Mouse (Mus musculus): Measurements from ENCODE around the gene Fndc3a. TPM values are rescaled to one million over a fixed set of nuclear protein-coding genes. Genes with fewer than 3 reads are reported as not detected.

Fndc3a gene
- polyA plus RNA-seq, 1 experiment from 2014 or later = 43.4 TPM

GRCm38 (mm10) chr14:72738217-72738616, 28.4 kb upstream of the Fndc3a start:
- DNase-seq (ENCODE audit: low spot score) = no peak
- Histone ChIP-seq H3K27me3 (ENCODE audit: control insufficient read depth, insufficient read depth, low read length) (no peaks in the 10 kb centered on the region), H3K27ac (ENCODE audit: low read depth, low read length) (no peak overlapping the region), H3K36me3 (ENCODE audit: control insufficient read depth, insufficient read depth, low read length) (no peaks in the 10 kb centered on the region), H3K9me3 (ENCODE audit: control insufficient read depth, low read length) (no peaks in the 10 kb centered on the region), H3K4me2 (ENCODE audit: low read depth, low read length, severe bottlenecking) (no peak overlapping the region), H3K4me1 (replicated peaks; ENCODE audit: control insufficient read depth, insufficient read depth, low read length) (no peaks in the 10 kb centered on the region), H3K9ac (ENCODE audit: low read length) (no peak overlapping the region), H3K4me3 (ENCODE audit: low read depth, low read length) (no peak overlapping the region)
- ATAC-seq (replicated peaks; ENCODE audit: low FRiP score) = no peak
- WGBS = 89% methylated on average over 4 of the region's 4 CpGs

GRCm38 (mm10) chr14:72725865-72726264, 16.1 kb upstream of the Fndc3a start:
- no peak overlapping the region for H3K27ac ChIP-seq (ENCODE audit: low read depth, low read length)
- no peaks in the 10 kb centered on the region for H3K9me3 ChIP-seq (ENCODE audit: control insufficient read depth, low read length)
- H3K9ac ChIP-seq (ENCODE audit: low read length) = no peak overlapping the region
- H3K4me1 ChIP-seq (replicated peaks; ENCODE audit: control insufficient read depth, insufficient read depth, low read length) = no peaks in the 10 kb centered on the region
- ATAC-seq (replicated peaks; ENCODE audit: low FRiP score) = no peak
- H3K4me2 ChIP-seq (ENCODE audit: low read depth, low read length, severe bottlenecking) = no peak overlapping the region
- no peaks in the 10 kb centered on the region for H3K36me3 ChIP-seq (ENCODE audit: control insufficient read depth, insufficient read depth, low read length)
- H3K4me3 ChIP-seq (ENCODE audit: low read depth, low read length) = no peak overlapping the region
- 58% methylated on average over 3 of the region's 3 CpGs for WGBS
- no peak for DNase-seq (ENCODE audit: low spot score)
- H3K27me3 ChIP-seq (ENCODE audit: control insufficient read depth, insufficient read depth, low read length) = no peaks in the 10 kb centered on the region

GRCm38 (mm10) chr14:72722274-72723053, 12.7 kb upstream of the Fndc3a start:
- Histone ChIP-seq H3K27ac (ENCODE audit: low read depth, low read length) (no peak overlapping the region), H3K9me3 (ENCODE audit: control insufficient read depth, low read length) (no peaks in the 10 kb centered on the region)
- WGBS = 82% methylated on average over 3 of the region's 3 CpGs

GRCm38 (mm10) chr14:72716175-72716574, 6.4 kb upstream of the Fndc3a start:
- Histone ChIP-seq H3K9ac (ENCODE audit: low read length) (no peak overlapping the region), H3K4me2 (ENCODE audit: low read depth, low read length, severe bottlenecking) (no peak overlapping the region), H3K4me1 (replicated peaks; ENCODE audit: control insufficient read depth, insufficient read depth, low read length) (no peaks in the 10 kb centered on the region), H3K4me3 (ENCODE audit: low read depth, low read length) (no peak overlapping the region), H3K27me3 (ENCODE audit: control insufficient read depth, insufficient read depth, low read length) (peaks cover 2% of the 10 kb centered on the region; the same call in 1 of the 2 replicates), H3K9me3 (ENCODE audit: control insufficient read depth, low read length) (no peaks in the 10 kb centered on the region), H3K27ac (ENCODE audit: low read depth, low read length) (no peak overlapping the region), H3K36me3 (ENCODE audit: control insufficient read depth, insufficient read depth, low read length) (no peaks in the 10 kb centered on the region)
- no peak for DNase-seq (ENCODE audit: low spot score)
- ATAC-seq (replicated peaks; ENCODE audit: low FRiP score) = no peak
- WGBS = 93% methylated on average over 4 of the region's 4 CpGs

More at GRCm38 (mm10) chr14:72722274-72723053, 12.7 kb upstream of the Fndc3a start:
- no peak overlapping the region for H3K4me2 ChIP-seq (ENCODE audit: low read depth, low read length, severe bottlenecking)
- no peaks in the 10 kb centered on the region for H3K36me3 ChIP-seq (ENCODE audit: control insufficient read depth, insufficient read depth, low read length)
- DNase-seq (ENCODE audit: low spot score) (no peak), ATAC-seq (replicated peaks; ENCODE audit: low FRiP score) (no peak)
- H3K27me3 ChIP-seq (ENCODE audit: control insufficient read depth, insufficient read depth, low read length) = no peaks in the 10 kb centered on the region
- H3K9ac ChIP-seq (ENCODE audit: low read length) = no peak overlapping the region
- H3K4me1 ChIP-seq (replicated peaks; ENCODE audit: control insufficient read depth, insufficient read depth, low read length) = no peaks in the 10 kb centered on the region
- no peak overlapping the region for H3K4me3 ChIP-seq (ENCODE audit: low read depth, low read length)

DNA sequence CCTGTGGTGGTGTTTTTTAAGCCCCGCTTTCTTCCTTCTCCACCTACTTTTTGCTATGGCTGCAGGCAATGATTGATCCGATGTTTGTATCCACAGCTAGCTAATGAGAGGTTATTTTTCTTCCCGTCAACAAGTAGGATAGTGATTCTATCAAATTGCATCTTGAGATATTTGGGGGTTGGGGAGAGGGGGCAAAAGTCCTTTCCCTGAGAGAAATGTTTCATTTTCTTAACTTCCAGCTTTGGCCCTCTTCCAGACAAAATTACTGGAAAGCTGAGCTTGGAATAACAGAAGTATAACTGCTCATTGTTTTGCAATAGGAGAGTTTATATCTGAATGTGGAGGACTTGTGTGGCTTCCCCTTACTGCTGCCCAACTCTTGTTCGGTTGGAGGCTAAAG, 1.3 kb upstream of the Fndc3a start:
- H3K4me3 ChIP-seq (ENCODE audit: low read depth, low read length) = no peak overlapping the region
- no peak overlapping the region for H3K27ac ChIP-seq (ENCODE audit: low read depth, low read length)
- H3K4me2 ChIP-seq (ENCODE audit: low read depth, low read length, severe bottlenecking) = no peak overlapping the region
- no peaks in the 10 kb centered on the region for H3K36me3 ChIP-seq (ENCODE audit: control insufficient read depth, insufficient read depth, low read length)
- ATAC-seq (replicated peaks; ENCODE audit: low FRiP score) (no peak), DNase-seq (ENCODE audit: low spot score) (no peak)
- no peaks in the 10 kb centered on the region for H3K4me1 ChIP-seq (replicated peaks; ENCODE audit: control insufficient read depth, insufficient read depth, low read length)
- 47% methylated on average over 4 of the region's 4 CpGs for WGBS
- H3K9me3 ChIP-seq (ENCODE audit: control insufficient read depth, low read length) = no peaks in the 10 kb centered on the region
- peaks cover 2% of the 10 kb centered on the region; the same call in 1 of the 2 replicates for H3K27me3 ChIP-seq (ENCODE audit: control insufficient read depth, insufficient read depth, low read length)
- no peak overlapping the region for H3K9ac ChIP-seq (ENCODE audit: low read length)

DNA sequence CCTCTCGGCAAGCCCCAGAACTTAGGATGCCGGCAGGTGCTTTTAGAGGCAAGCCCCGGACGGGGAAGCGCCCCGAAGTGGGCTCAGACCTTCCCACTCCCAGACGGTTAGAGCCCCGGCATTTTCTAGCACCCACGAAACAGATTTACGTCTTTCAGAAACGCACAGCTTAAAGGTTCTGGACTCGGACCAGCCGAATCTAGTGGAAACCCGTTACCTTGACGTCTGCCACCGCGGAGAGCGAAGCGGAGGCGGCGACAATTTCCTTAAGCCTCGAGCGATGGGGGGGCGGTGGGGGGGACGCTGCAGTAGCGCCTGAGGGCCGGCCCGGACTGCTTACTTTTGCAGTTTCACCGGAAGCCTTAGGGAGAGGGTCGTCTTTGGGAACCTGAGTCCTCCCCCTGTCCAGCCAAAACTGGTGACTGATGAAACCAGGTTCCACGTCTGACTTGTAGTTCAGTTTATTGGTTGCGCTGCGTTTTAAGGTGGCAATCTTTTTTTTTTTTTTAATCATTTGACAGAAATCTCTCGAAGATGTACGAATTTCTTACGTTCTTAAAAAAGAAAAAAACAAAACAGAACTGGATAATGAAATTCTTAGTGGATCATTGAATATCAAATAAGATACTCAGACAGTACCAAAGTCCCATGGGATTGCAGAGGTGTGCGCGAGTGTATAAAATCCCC, 681 bp upstream of the Fndc3a start:
- peak overlapping the region; percentile 95 for H3K9ac ChIP-seq (ENCODE audit: low read length)
- peak overlapping the region; percentile 85 for H3K4me3 ChIP-seq (ENCODE audit: low read depth, low read length)
- peak; percentile 75 for DNase-seq (ENCODE audit: low spot score)
- H3K4me1 ChIP-seq (replicated peaks; ENCODE audit: control insufficient read depth, insufficient read depth, low read length) = no peaks in the 10 kb centered on the region
- no peaks in the 10 kb centered on the region for H3K9me3 ChIP-seq (ENCODE audit: control insufficient read depth, low read length)
- H3K27ac ChIP-seq (ENCODE audit: low read depth, low read length) = peak overlapping the region; percentile 59
- peak overlapping the region; percentile 88 for H3K4me2 ChIP-seq (ENCODE audit: low read depth, low read length, severe bottlenecking)
- peak; percentile 52 for ATAC-seq (replicated peaks; ENCODE audit: low FRiP score)
- WGBS = 1% methylated on average over 38 of the region's 38 CpGs
- peaks cover 2% of the 10 kb centered on the region; the same call in 1 of the 2 replicates for H3K27me3 ChIP-seq (ENCODE audit: control insufficient read depth, insufficient read depth, low read length)
- no peaks in the 10 kb centered on the region for H3K36me3 ChIP-seq (ENCODE audit: control insufficient read depth, insufficient read depth, low read length)

DNA sequence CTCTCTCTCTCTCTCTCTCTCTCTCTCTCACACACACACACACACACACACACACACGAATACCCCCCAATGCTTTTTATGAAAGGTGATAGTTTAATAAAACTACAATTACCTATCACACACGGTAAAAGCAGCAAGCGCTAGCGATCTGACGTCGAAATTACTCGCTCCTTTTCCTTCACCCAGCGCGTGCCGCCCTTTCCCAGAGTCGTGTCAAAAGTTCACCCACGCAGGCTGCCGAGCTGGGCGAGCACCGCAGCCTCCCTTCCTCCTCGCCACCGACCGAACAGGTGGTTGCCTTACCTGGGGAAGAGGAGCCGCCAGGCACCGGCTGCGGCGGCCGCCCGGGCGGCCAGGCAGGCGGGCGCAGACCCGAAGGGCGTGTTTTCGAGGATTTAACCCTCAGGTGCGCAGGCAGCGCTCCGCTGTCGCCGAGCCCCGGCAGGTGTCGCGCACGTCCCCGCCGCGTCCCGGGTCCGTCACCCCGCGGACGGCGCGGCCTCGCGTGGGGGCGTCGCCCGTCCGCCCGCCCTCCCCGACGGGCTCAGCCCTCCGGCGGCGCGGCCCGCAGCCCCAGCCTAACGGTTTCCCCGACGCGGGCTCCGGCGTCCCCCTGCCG, 603 bp downstream of the Fndc3a start:
- Histone ChIP-seq H3K36me3 (ENCODE audit: control insufficient read depth, insufficient read depth, low read length) (no peaks in the 10 kb centered on the region), H3K9me3 (ENCODE audit: control insufficient read depth, low read length) (no peaks in the 10 kb centered on the region), H3K27me3 (ENCODE audit: control insufficient read depth, insufficient read depth, low read length) (peaks cover 2% of the 10 kb centered on the region; the same call in 1 of the 2 replicates), H3K27ac (ENCODE audit: low read depth, low read length) (peak overlapping the region; percentile 71), H3K4me1 (replicated peaks; ENCODE audit: control insufficient read depth, insufficient read depth, low read length) (no peaks in the 10 kb centered on the region), H3K4me2 (ENCODE audit: low read depth, low read length, severe bottlenecking) (peak overlapping the region; percentile 88), H3K9ac (ENCODE audit: low read length) (peak overlapping the region; percentile 95), H3K4me3 (ENCODE audit: low read depth, low read length) (peak overlapping the region; percentile 85)
- DNase-seq (ENCODE audit: low spot score) (no peak), ATAC-seq (replicated peaks; ENCODE audit: low FRiP score) (no peak; the same call in 1 of the 2 replicates)
- under 1% methylated on average over 53 of the region's 70 CpGs for WGBS

DNA sequence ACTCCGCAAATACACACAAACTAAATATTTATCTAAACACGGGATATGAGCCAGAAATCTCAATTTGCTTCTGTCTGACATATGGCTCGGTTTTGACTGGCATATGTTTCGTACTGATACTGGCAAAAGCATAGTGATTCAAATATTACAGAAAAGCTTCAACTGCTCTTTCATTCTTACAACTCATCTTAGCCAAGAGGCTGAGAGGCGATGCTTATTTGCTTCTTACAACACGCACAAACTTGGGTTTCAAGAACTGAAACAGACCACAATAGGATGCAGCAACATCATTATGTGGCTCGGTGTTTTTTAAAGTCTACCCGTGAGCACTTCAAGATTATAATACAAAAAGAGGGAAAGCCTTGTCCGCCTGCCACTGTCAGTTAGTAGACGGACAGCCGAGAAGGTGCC, 1.2 kb downstream of the Fndc3a start:
- no peaks in the 10 kb centered on the region for H3K4me1 ChIP-seq (replicated peaks; ENCODE audit: control insufficient read depth, insufficient read depth, low read length)
- DNase-seq (ENCODE audit: low spot score) = no peak
- no peak overlapping the region for H3K27ac ChIP-seq (ENCODE audit: low read depth, low read length)
- 44% methylated on average over 11 of the region's 11 CpGs for WGBS
- H3K36me3 ChIP-seq (ENCODE audit: control insufficient read depth, insufficient read depth, low read length) = no peaks in the 10 kb centered on the region
- peak overlapping the region; percentile 85 for H3K4me3 ChIP-seq (ENCODE audit: low read depth, low read length)
- peak overlapping the region; percentile 88; the same call in 1 of the 2 replicates for H3K4me2 ChIP-seq (ENCODE audit: low read depth, low read length, severe bottlenecking)
- ATAC-seq (replicated peaks; ENCODE audit: low FRiP score) = no peak
- no peak overlapping the region; the same call in 1 of the 2 replicates for H3K9ac ChIP-seq (ENCODE audit: low read length)
- peaks cover 2% of the 10 kb centered on the region; the same call in 1 of the 2 replicates for H3K27me3 ChIP-seq (ENCODE audit: control insufficient read depth, insufficient read depth, low read length)
- no peaks in the 10 kb centered on the region for H3K9me3 ChIP-seq (ENCODE audit: control insufficient read depth, low read length)
